Mouse (Mus musculus): ENCODE results near the gene Klhl41.

Gene Klhl41

GRCm38 (mm10) chr2:69683036-69683805 lies 13.3 kb downstream of the Klhl41 start:
- DNase-seq (ENCODE audit: low spot score in 2 of 2) = peak; percentile 37 to 40

DNA sequence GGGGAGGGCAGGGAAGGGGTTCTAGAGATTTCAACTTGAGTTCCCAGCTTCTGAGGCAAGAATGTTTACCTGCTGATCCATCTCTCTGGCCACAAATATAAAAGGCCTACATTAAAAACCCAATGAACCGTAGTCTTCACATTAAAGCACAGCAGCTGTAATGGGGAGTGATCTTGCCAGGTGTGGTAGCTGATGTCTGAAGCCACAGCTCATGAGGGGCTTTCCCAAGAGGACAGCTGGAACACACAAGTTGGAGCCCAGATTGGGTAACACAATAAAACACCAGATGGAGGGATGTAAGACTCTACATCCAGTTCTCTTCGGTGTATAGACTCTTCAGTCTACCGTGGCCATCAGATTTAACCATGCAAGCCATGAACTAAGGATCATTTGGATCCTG lies 14.6 kb downstream of the Klhl41 start:
- no peak for DNase-seq (ENCODE audit: low spot score in 2 of 2)

DNA sequence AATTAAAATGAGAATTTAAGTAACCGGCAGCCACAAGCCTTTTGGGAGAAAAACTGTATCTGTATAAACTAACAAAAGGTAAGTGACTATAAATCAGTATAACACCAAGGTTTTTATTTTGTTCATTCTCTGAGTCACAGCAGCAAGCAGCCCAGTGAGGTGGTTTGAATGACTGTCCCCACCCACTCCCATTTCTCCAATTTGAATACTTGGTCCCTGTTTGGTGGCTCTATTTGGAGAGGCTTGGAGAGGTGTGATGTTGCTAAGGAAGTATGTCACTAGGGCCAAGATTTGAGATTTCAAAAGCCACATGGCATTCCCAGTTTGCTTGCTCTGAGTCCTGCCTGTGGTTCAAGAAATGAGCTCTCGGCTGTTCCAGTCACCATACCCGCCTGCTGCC lies 20.3 kb downstream of the Klhl41 start:
- peak in 1 of 2 experiments; percentile 13 for DNase-seq (ENCODE audit: low spot score in 2 of 2)

- no peak for DNase-seq (ENCODE audit: low spot score in 2 of 2)
Observed at GRCm38 (mm10) chr2:69690843-69691242, 20.9 kb downstream of the Klhl41 start.

- no peak for DNase-seq (ENCODE audit: low spot score in 2 of 2)
Observed at GRCm38 (mm10) chr2:69693501-69693900, 23.6 kb downstream of the Klhl41 start.

DNA sequence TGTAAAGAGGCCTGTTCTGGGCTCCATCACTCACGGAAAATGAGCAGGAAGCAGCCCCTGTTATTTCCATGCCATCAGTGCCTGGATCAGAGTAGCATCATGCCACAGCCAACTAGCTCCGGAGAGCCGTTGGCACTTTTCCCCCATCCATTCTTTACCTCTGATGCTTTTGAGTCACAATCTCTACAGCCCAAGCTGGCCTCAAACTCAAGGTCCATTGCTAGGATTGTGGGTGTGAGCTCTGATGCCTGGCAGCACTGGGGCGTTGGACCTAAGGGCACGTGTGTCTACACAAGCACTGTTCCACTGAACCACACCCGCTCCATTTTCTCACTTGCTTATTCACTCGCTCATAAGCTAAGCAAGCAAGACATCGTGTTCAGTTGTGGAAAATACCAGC lies 30.5 kb downstream of the Klhl41 start:
- no peak for DNase-seq (ENCODE audit: low spot score in 2 of 2)

GRCm38 (mm10) chr2:69712171-69712570 lies 42.3 kb downstream of the Klhl41 start:
- peak; percentile 47 to 58 for DNase-seq (ENCODE audit: low spot score in 2 of 2)

DNA sequence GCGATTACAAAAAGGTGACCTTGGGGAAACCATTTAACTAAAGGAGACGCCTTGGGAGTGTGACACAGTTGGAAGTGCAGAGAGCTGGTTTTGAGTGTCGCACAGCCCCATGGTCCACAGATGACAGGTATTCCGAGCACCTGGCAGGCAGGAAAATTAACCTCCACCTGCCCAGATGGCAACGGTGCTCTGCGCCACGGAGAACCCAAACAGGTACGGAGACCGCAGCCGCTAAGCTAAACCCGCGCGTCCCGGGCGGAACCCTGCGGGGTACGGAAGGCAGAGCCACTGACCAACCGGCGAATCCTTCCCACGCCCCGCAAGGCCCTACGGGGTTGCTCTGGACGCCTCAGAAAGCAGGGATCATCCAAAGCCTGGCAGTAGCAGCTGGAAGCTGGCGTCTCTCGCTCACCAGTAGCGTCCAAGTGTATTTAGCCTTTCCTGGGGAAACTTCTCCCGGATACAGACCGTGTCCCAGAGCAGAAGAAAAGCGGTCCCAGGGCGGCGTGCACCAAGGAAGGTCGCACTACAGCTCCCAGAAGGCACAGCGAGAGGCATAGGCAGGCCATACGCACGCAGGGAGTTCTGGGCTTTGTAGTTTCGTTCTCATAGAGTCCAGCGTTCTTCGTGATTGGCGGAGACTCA lies 43.2 kb downstream of the Klhl41 start, which contains the start of gene Fastkd1:
Gene Fastkd1 (minus strand): TSS at position 536 of the 645 bp plus-strand sequence.
- DNase-seq (ENCODE audit: low spot score in 2 of 2) = peak; percentile 90 to 93

DNA sequence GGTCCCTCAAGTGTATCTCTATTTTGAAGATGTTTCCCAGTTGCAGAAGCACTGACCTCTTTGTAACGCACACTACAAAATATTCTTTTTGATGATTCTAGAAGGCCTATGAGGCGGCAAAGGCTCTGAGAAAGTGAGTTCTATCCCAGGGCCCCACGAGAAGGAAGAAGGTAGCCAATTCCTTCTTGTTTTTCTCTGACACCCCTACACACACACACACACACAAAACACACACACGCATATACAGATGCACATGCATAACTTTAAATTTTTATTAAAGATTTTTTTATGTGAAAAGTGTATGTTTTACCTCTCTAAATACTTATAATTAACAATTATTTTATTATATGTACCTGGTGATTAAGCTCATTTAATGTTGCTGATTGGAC lies 43.7 kb downstream of the Klhl41 start:
- DNase-seq (ENCODE audit: low spot score in 2 of 2) = no peak

DNA sequence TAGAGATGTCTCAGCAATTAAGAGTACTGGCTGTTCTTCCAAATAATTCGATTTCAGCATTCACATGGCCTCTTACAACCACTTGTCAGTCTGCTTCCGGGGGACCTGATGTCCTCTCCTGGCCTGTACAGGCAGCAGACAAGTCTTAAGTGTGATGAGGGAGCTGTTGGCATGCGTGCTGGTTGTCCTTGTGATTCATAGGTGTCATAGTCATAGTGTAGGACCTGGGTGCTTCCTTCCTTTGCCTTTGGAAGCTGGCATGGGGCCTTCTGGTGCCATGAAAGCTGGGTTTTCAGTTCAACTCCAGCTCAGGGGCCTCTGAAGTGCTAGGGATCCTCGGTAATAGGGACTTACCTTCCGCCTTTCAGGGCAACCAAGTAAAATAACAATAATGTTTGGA lies 44.2 kb downstream of the Klhl41 start:
- DNase-seq (ENCODE audit: low spot score in 2 of 2) = no peak

GRCm38 (mm10) chr2:69716483-69716882 lies 46.6 kb downstream of the Klhl41 start:
- no peak for DNase-seq (ENCODE audit: low spot score in 2 of 2)

GRCm38 (mm10) chr2:69719121-69719520 lies 49.2 kb downstream of the Klhl41 start:
- DNase-seq (ENCODE audit: low spot score in 2 of 2) = peak in 1 of 2 experiments; percentile 7

DNA sequence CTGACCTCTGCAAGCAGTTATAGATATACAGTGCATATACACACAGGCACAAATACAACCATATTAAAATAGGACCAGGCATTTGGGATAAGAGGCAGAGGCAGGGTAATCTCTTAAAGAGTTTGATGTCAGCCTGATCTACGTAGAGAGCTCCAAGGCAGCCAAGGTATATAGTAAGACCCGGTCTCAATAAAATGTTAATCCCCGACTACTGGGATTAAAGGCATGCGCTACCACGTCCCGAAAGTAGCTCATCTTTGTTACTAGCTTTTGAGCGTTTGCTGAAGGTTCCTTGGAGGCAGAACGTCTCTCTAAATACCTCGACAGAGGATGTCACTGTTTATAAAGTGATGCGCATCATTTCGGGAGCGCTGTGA lies 52.3 kb downstream of the Klhl41 start, which contains the start of gene Ppig:
Gene Ppig (plus strand): TSS at position 273 of the 377 bp plus-strand sequence.
- no peak for DNase-seq (ENCODE audit: low spot score in 2 of 2)

DNA sequence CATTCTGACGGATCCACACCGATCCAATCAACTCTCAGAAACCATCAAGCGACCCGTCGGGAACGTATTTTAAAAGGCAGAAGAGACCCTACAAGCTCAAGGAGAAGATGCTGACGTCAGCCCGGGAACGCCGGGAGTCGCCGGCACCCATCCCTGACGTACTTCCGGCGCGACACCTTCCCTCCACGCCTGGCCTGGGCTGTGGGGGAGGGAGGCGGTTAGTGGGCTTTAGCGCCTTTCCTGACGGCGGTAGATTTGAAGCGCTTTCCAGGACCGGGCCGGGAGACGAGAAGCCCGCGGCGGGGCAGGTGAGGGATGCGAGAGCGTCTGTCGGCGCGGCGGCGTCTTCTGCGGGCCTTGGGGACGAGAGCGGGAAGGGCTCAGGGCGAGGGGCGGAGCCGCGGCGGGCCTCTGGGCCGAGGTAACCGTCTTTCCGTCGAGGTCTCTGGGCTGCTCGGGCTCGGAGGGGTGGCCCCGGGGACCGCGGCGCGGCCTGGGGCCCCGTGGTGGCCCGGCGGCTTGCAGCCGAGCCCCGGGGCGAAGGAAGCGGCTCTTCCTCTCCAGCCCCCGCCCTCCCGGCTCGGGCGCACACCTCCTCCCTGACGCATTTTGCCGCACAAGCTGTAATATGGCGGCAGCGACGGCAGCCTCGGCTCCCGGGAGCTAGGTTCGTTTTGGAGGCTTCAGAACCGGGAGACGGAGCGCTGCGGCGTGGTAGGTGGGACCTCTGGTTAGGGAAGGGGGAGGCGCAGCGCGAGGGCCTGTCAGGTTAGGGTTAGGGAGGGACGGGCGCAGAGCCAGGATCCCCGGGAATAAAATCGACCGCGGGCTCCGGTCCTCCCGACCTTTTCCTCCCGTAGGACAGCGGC lies 53.0 kb downstream of the Klhl41 start:
- DNase-seq (ENCODE audit: low spot score in 2 of 2) = peak; percentile 96

DNA sequence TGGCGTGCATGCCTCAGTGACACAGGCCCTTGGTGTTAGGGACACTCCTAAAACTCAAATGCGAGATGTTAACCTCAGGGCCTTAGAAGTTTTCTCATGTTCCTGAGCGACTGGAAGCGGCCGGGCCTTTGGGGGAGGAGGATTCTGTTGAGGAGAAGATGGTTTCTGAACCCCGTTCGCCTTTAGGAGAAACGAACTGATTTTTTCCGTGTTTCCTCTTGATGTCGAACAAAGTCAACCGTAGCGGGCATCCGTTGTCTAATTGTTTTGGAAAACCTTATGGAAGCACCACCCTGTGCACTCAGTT lies 53.6 kb downstream of the Klhl41 start:
- no peak for DNase-seq (ENCODE audit: low spot score in 2 of 2)

Measured in right cerebral cortex, adult 2 months (tissue).